Mouse (Mus musculus): ENCODE data around the gene Cad. TPM values are rescaled to one million over a fixed set of nuclear protein-coding genes. Genes with fewer than 3 reads are reported as not detected.
"Not testable (repeated sequence)": the region's sequence is repeated elsewhere in the genome, so short reads cannot be mapped to it uniquely, and the experiment has no call there.

Gene Cad
- polyA plus RNA-seq, 1 experiment from 2014 or later, result 43.4 TPM

GRCm38 (mm10) chr5:31047848-31048762 lies 6.5 kb upstream of the Cad start, which contains the start of gene Atraid:
TSS of gene Atraid (plus strand) at chr5:31048312.
- Histone ChIP-seq H3K27me3 (ENCODE audit: insufficient read depth, low read length) (no peaks in the 10 kb centered on the region), H3K4me2 (peak within 1 kb of the TSS; percentile 94), H3K4me1 (ENCODE audit: insufficient read depth) (no peaks in the 10 kb centered on the region), H3K9me3 (ENCODE audit: low read depth, low read length) (no peaks in the 10 kb centered on the region), H3K36me3 (ENCODE audit: insufficient read depth) (peaks cover 3% of the 10 kb centered on the region; the same call in 1 of the 2 replicates), H3K4me3 (ENCODE audit: low read depth, low read length) (peak within 1 kb of the TSS; percentile 70), H3K9ac (peak within 1 kb of the TSS; percentile 80), H3K27ac (ENCODE audit: low read depth) (peak within 1 kb of the TSS; percentile 95)
- ATAC-seq (ENCODE audit: insufficient read depth) (peak; percentile 99), DNase-seq (peak; percentile 99)
- TF ChIP-seq CTCF (IDR thresholded peaks at IDR 0.05; ENCODE audit: low read depth), result no peak; the same call in 1 of the 2 replicates
- under 1% methylated on average over 73 of the region's 73 CpGs for WGBS

GRCm38 (mm10) chr5:31048763-31049641 lies 5.6 kb upstream of the Cad start, which contains the start of gene Slc5a6:
TSS of gene Slc5a6 (minus strand) at chr5:31048924.
- Histone ChIP-seq H3K4me1 (ENCODE audit: insufficient read depth) (peaks cover 3% of the 10 kb centered on the region; the same call in 1 of the 2 replicates), H3K27me3 (ENCODE audit: insufficient read depth, low read length) (no peaks in the 10 kb centered on the region), H3K4me2 (peak within 1 kb of the TSS; percentile 94), H3K9ac (peak within 1 kb of the TSS; percentile 80), H3K9me3 (ENCODE audit: low read depth, low read length) (no peaks in the 10 kb centered on the region), H3K36me3 (ENCODE audit: insufficient read depth) (peaks cover 6% of the 10 kb centered on the region; the same call in 1 of the 2 replicates), H3K27ac (ENCODE audit: low read depth) (peak within 1 kb of the TSS; percentile 95), H3K4me3 (ENCODE audit: low read depth, low read length) (peak within 1 kb of the TSS; percentile 70)
- DNase-seq (peak; percentile 83), ATAC-seq (ENCODE audit: insufficient read depth) (peak; percentile 48)
- WGBS, result under 1% methylated on average over 23 of the region's 23 CpGs
- TF ChIP-seq CTCF (IDR thresholded peaks at IDR 0.05; ENCODE audit: low read depth), result peak; percentile 65

GRCm38 (mm10) chr5:31050427-31050826 lies 4.2 kb upstream of the Cad start:
- no peak overlapping the region for H3K4me2 ChIP-seq
- peaks cover 4% of the 10 kb centered on the region; the same call in 1 of the 2 replicates for H3K4me1 ChIP-seq (ENCODE audit: insufficient read depth)
- no peak overlapping the region for H3K9ac ChIP-seq
- TF ChIP-seq CTCF (IDR thresholded peaks at IDR 0.05; ENCODE audit: low read depth), result no peak
- H3K9me3 ChIP-seq (ENCODE audit: low read depth, low read length), result no peaks in the 10 kb centered on the region
- H3K36me3 ChIP-seq (ENCODE audit: insufficient read depth), result peaks cover 6% of the 10 kb centered on the region; the same call in 1 of the 2 replicates
- H3K27me3 ChIP-seq (ENCODE audit: insufficient read depth, low read length), result no peaks in the 10 kb centered on the region
- ATAC-seq (ENCODE audit: insufficient read depth) (no peak), DNase-seq (peak; percentile 10)
- no peak overlapping the region for H3K4me3 ChIP-seq (ENCODE audit: low read depth, low read length)
- H3K27ac ChIP-seq (ENCODE audit: low read depth), result no peak overlapping the region

- peak; percentile 8 for DNase-seq
- H3K27me3 ChIP-seq (ENCODE audit: insufficient read depth, low read length); H3K9me3 ChIP-seq (ENCODE audit: low read depth, low read length); H3K4me1 ChIP-seq (ENCODE audit: insufficient read depth); ATAC-seq (ENCODE audit: insufficient read depth): not testable (repeated sequence)
- H3K27ac ChIP-seq (ENCODE audit: low read depth), result peak overlapping the region; percentile 73
- peaks cover 22% of the 10 kb centered on the region for H3K36me3 ChIP-seq (ENCODE audit: insufficient read depth)
- peak overlapping the region; percentile 67 for H3K9ac ChIP-seq
- H3K4me2 ChIP-seq, result peak overlapping the region; percentile 78
- H3K4me3 ChIP-seq (ENCODE audit: low read depth, low read length), result peak overlapping the region; percentile 73
- 50% methylated on average over 4 of the region's 4 CpGs for WGBS
Measured at GRCm38 (mm10) chr5:31053728-31054127, 852 bp upstream of the Cad start.

- 15% methylated on average over 19 of the region's 19 CpGs for WGBS
- H3K27ac ChIP-seq (ENCODE audit: low read depth), result peak overlapping the region; percentile 82
- H3K36me3 ChIP-seq (ENCODE audit: insufficient read depth), result peaks cover 40% of the 10 kb centered on the region
- TF ChIP-seq CTCF (IDR thresholded peaks at IDR 0.05; ENCODE audit: low read depth), result no peak
- no peaks in the 10 kb centered on the region for H3K9me3 ChIP-seq (ENCODE audit: low read depth, low read length)
- peak overlapping the region; percentile 73 for H3K4me3 ChIP-seq (ENCODE audit: low read depth, low read length)
- H3K9ac ChIP-seq, result peak overlapping the region; percentile 67
- ATAC-seq (ENCODE audit: insufficient read depth) (peak; percentile 39), DNase-seq (peak; percentile 34)
- no peaks in the 10 kb centered on the region for H3K27me3 ChIP-seq (ENCODE audit: insufficient read depth, low read length)
- H3K4me1 ChIP-seq (ENCODE audit: insufficient read depth), result peaks cover 10% of the 10 kb centered on the region
- peak overlapping the region; percentile 78 for H3K4me2 ChIP-seq
Measured at GRCm38 (mm10) chr5:31055216-31056140, 898 bp downstream of the Cad start.

GRCm38 (mm10) chr5:31069810-31070209 lies 15.2 kb downstream of the Cad start:
- TF ChIP-seq CTCF (IDR thresholded peaks at IDR 0.05; ENCODE audit: low read depth), result no peak
- Histone ChIP-seq H3K27me3 (ENCODE audit: insufficient read depth, low read length) (no peaks in the 10 kb centered on the region), H3K9me3 (ENCODE audit: low read depth, low read length) (no peaks in the 10 kb centered on the region), H3K27ac (ENCODE audit: low read depth) (no peak overlapping the region), H3K36me3 (ENCODE audit: insufficient read depth) (peaks cover 87% of the 10 kb centered on the region), H3K9ac (no peak overlapping the region), H3K4me3 (ENCODE audit: low read depth, low read length) (no peak overlapping the region), H3K4me1 (ENCODE audit: insufficient read depth) (no peaks in the 10 kb centered on the region), H3K4me2 (no peak overlapping the region)
- 95% methylated on average over 3 of the region's 3 CpGs for WGBS
- DNase-seq (no peak), ATAC-seq (ENCODE audit: insufficient read depth) (no peak)
